Mouse (Mus musculus) small intestine, adult 2 months (tissue): Measurements from ENCODE around the gene Klf13.

ENCODE experiments used
- CTCF ChIP-seq: fragments of 200-500 bp; IDR thresholded peaks from 2 replicates; pipeline ENCODE4 v1.5.1; 2012; ENCODE audit warnings: low read depth, mild to moderate bottlenecking, control low read depth, inconsistent platforms, low read length, moderate library complexity, mixed read lengths; ENCODE audit not compliant: insufficient replicate concordance, insufficient read length; ENCODE audit errors: extremely low read depth
- POLR2A ChIP-seq: fragments of 200-500 bp; IDR thresholded peaks from 2 replicates; pipeline ENCODE4 v1.6.1; 2012; ENCODE audit warnings: low read depth, mild to moderate bottlenecking, control low read depth, inconsistent platforms, low read length, moderate library complexity

- TF ChIP-seq POLR2A, result no peak
- TF ChIP-seq CTCF, result no peak
These were observed 26.4 kb upstream of the Klf13 start for GRCm38 (mm10) chr7:63965135-63965534.
